Mouse (Mus musculus) G1E (cell line): Measurements from ENCODE around the gene Tango6.

ENCODE experiments used
- CTCF ChIP-seq: IDR thresholded peaks from 2 replicates; pipeline ENCODE4 v1.5.1; 2012; ENCODE audit warnings: low read depth, low read length, inconsistent platforms, mixed read lengths
- GATA1 ChIP-seq: IDR thresholded peaks from 2 replicates; pipeline ENCODE4 v1.6.1; 2012; ENCODE audit warnings: borderline replicate concordance, low read length, inconsistent platforms, mixed read lengths
- POLR2AphosphoS5 ChIP-seq: IDR thresholded peaks from 2 replicates; pipeline ENCODE4 v1.6.1; 2012; ENCODE audit warnings: low read depth, low read length, inconsistent platforms; ENCODE audit not compliant: insufficient replicate concordance
- TAL1 ChIP-seq: conservative IDR thresholded peaks from 2 replicates; pipeline ENCODE4 v1.6.1; 2012; ENCODE audit warnings: low read depth, low read length, inconsistent platforms, mixed read lengths

GRCm38 (mm10) chr8:106723921-106724320 is 41.1 kb downstream of the Tango6 start:
- TF ChIP-seq GATA1 (no peak), CTCF (no peak), TAL1 (no peak), POLR2AphosphoS5 (no peak)
